Mouse (Mus musculus) gastrocnemius, adult 8-10 months (tissue): ENCODE results near the gene Fbln5. TPM values are rescaled to one million over a fixed set of nuclear protein-coding genes. Genes with fewer than 3 reads are reported as not detected.

ENCODE experiments used
- DNase-seq, 2 experiments: peaks; one replicate each; pipeline ENCODE4 v3.0.0; 2022; ENCODE audit warnings: low spot score in 2 of 2
- total RNA-seq, 4 experiments: library from RNA; stranded (reverse); gene quantifications; 2 replicates each; pipeline ENCODE4 v1.2.4; 2022

Gene Fbln5
- total RNA-seq = 10 to 100 TPM in 2 of 4 experiments, 1 to 10 TPM in 2; 7.9 to 13.3 (median 10.9) TPM

- peak; percentile 41 to 64 for DNase-seq
These were observed at the start of gene Fbln5 for GRCm38 (mm10) chr12:101818608-101819370. TSS of gene Fbln5 (minus strand) at chr12:101819055.

GRCm38 (mm10) chr12:101862286-101862964, 43.6 kb upstream of the Fbln5 start:
- DNase-seq = no peak

- no peak for DNase-seq
These were observed 41.4 kb upstream of the Fbln5 start for GRCm38 (mm10) chr12:101860256-101860655.

DNA sequence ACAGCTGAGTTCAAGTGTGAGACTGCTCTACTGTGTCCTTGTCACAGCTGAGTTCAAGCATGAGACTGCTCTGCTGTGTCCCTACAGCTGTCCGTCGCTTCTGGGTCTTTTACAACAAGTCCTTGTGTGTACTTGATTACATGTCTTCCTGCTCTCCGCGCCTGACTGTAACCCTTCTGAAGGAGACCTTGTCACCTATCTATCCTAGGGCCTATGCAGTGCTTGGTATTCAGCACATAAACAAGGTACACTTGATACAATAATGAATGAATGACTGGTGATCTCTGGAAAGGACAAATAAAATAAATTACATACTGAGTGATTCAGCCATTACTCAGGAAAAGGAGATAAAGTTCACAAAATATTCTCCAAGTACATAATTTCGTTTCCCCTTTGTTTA, 39.2 kb upstream of the Fbln5 start:
- no peak for DNase-seq

- DNase-seq = no peak
These were observed 35.5 kb upstream of the Fbln5 start for GRCm38 (mm10) chr12:101854336-101854735.

GRCm38 (mm10) chr12:101851846-101852564, 33.1 kb upstream of the Fbln5 start:
- DNase-seq = no peak

- DNase-seq = no peak
These were observed 32.5 kb upstream of the Fbln5 start for GRCm38 (mm10) chr12:101851314-101851713.

- DNase-seq = no peak
These were observed 17.9 kb upstream of the Fbln5 start for GRCm38 (mm10) chr12:101836546-101837274.

GRCm38 (mm10) chr12:101834715-101835114, 15.9 kb upstream of the Fbln5 start:
- no peak for DNase-seq

GRCm38 (mm10) chr12:101833776-101834175, 14.9 kb upstream of the Fbln5 start:
- no peak for DNase-seq

- DNase-seq = no peak
These were observed 14.3 kb upstream of the Fbln5 start for GRCm38 (mm10) chr12:101833115-101833506.

DNA sequence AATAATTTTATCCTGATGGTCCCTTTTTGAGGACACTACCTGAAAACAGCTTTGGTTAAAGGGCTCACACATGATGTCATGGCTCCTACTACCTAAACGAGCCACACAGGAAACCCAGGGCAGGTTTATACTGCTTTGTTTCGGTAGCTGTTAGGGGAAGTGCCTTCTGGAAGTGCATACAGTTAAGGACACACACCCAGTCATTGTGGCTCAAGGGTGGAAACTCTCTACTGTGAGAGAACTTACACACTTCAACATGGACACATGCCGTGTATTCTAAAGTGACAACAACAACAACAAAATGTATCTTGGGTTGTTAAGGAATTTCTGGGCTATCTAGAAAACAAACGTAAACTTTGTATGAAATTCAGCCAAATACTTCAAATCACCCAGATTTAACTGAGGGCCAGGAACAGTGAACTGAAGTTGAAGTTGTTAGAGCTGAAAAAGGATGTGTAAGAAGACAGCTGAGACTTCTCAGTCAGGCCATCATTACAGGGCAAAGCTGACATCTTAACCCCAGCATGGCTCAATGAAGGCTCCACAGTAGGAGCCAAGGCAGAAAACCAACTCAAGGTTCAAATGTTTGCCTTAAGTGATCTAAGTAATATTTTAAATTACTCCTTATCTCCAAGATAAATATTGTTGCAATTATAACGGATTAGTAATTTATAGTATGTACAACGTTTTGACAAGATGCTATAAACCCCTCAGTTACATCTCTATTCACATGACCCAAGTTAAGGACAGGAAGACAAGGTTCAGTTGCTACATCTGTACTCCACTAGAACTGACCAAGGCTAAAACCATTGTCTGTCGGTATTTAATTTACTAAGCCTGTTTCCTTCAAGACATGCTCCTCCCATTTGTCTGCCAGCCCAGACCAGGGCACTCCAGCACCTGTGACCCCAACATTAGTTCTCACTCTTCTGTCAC, 13.6 kb upstream of the Fbln5 start:
- DNase-seq = no peak

DNA sequence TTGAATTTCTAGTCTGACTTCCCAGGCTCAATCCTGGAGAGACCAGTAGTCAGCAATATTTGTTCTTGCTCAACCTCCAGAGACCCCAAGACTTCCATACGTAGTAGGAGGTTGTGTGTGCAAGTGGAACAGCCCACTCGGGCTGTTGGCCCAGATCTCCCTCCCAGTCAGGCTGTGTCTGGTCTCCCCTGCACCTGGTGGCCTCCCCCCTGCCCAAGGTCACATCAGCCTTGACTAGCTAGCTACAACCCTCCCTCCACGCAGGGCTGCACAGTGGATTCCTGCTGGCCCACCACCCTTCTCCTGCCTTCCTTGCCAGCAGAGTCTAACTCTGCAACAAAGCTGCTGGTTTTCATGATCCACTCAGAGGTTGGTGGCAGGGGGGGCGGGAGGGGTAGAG, 12.4 kb upstream of the Fbln5 start:
- DNase-seq = no peak

GRCm38 (mm10) chr12:101823161-101823560, 4.3 kb upstream of the Fbln5 start:
- no peak for DNase-seq

- no peak for DNase-seq
These were observed 2.7 kb upstream of the Fbln5 start for GRCm38 (mm10) chr12:101821596-101821995.

- DNase-seq = no peak
These were observed 715 bp upstream of the Fbln5 start for GRCm38 (mm10) chr12:101819570-101819969.

GRCm38 (mm10) chr12:101818246-101818607, 628 bp downstream of the Fbln5 start:
- no peak for DNase-seq

DNA sequence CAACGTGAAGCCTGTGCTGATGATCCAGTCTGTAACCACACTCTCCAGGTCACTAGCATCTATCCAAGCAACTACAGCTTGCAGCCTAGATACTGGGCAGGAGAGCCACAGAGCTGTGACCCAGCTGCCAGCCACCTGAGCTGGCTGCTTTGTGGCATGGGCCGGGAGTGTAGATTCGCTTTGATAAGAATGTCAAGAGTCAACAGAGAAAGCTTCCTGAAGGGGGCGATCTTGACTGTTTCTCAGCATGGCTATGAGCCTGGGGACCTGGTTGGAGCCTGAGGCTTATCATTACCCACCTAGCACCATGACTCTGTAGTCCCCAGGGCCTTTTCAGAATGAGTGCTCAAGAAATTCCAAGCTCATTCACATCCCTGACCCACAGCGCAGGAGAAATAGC, 2.0 kb downstream of the Fbln5 start:
- no peak for DNase-seq

DNA sequence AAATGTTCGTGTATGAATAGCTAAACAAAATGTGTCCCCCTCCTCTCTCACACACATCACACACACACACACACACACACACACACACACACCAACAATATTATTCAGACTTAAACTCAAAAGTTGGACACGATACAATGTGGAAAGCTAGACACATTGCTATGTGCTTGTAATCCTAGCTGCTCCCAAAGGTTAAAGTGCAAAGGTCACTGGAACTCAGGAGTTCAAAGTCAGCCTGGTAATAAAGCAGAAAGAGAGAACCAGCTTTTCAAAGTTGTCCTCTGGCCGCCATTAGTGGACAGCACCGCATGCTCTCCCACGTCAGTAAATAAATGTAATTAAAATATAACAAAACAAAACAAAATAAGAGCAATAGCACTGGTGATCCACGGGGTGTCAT, 3.1 kb downstream of the Fbln5 start:
- DNase-seq = no peak

DNA sequence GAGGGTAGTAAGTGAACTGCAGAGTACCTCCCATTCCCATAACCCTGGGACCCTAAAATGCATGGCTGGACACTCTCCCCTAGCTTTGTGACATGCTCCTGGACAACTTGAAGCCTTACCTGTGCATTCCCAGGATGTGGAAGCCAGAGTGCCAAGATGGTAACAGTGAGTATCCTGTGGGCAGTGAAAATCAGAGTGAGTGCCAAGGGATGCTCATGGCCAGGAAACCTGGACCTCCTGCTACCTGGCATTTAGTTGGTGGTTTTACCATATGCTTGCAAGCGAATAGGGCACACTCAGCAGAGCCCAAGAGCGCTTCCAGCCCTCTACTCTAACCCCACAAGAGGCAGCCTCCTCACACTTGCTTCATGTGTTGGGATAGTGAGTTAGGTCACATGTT, 4.4 kb downstream of the Fbln5 start:
- DNase-seq = no peak

DNA sequence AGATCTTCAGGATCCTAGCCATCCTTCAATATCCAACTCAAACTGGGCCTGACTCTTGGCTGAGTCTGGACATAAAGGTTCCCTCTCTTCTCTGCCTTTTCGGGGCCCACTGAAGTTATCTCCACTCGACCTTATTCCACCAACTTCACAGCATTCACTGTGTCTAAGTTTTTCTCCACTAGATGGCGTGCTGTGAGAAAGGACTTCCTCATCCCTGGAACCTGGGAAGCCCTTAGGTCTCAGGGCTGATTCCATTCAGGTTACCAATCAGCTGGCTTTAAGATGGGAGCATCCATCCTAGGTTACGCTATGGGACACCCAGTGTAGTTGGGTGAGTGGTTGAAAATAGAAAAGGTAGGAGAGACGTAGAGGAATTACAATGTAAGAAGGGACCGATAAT, 7.7 kb downstream of the Fbln5 start:
- DNase-seq = no peak
